Mouse (Mus musculus) lung, postnatal 25 days (tissue): ENCODE results near the gene Ahcyl2.

Source experiments
- DNase-seq: peaks from one replicate; pipeline ENCODE4 v3.0.0; 2022; ENCODE audit warnings: low spot score

Gene Ahcyl2

GRCm38 (mm10) chr6:29914136-29914535 is 146.3 kb downstream of the Ahcyl2 start:
- DNase-seq, result no peak

DNA sequence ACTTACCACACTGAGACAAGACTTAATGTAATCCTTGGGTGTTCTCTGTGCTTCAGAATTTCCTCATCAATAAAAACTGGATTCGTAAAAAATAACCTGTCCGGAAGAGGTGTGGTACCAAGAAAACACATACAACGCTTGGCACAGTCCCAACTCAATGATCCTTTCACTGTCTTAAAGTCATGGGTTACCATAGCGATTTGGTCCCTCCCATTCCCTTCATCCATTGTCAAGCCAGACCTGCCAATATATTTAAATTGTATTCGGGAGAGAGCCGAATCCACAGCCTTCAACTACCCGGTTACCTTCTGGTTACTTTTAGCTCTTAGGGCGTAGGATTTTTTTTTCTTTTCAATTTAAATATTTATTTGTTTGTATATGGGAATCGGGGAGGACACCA is 148.0 kb downstream of the Ahcyl2 start:
- no peak for DNase-seq

DNA sequence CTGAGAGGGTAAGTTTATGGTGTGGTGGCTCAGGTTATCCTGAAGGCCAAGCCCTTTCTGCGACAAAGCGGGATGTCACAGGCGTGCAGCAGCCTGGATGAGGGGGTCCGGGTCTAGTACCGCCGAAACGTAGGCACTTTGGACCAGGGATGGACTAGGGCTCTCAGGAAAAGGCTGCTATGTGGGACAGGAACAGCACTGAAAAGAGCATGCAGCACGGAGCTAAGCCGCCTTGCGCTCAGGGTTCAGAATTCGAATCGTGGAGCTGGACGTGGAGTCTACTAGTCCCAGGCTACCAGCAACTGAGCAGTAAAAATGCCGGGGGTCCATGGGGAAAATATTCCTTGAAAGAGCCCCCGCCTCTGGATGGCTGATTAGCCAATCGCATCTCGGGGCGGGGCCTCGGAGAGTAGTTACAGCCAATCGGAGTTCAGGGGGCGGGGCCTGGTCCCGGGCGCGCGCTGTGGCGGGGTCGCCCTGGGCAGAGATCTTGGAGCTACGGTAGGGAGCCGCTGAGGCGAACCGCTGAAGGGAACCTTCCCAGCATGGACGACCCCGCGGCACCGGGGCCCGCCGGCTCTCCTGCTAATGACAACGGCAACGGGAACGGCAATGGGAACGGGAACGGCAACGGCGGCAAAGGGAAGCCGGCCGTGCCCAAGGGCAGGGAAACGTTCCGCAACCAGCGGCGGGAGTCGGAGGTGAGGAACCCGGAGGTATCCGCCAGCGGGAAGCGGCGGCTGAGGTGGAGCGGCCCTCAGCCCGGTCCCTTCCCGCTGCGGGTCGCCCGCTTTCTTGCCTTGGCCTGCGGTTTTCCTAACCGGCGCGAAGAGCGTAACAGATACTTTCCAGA is 148.9 kb downstream of the Ahcyl2 start, which contains the start of gene Strip2:
Gene Strip2 (plus strand): TSS at position 483 of the 853 bp plus-strand sequence.
- peak; percentile 91 for DNase-seq

- no peak for DNase-seq
Measured at GRCm38 (mm10) chr6:29917383-29917720, 149.5 kb downstream of the Ahcyl2 start.

DNA sequence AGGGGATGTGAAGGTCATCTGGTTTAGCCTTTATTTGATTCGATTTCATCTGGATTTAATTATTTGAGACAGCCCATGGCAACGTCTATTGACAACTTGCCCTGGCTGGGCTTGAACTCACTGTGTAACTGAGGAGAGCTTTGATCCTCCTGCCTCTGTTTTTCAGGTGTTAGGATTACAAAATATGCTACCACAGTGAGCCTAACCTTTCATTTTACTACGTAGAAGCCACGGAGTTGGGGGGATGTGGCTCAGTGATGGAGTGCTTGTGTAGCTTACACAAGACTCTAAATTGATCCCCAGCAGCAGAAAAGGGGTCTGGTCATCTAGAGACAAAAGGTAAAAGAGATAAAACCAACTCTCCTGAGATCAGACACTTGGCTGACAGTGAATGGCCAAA is 150.1 kb downstream of the Ahcyl2 start:
- no peak for DNase-seq

- DNase-seq, result no peak
Measured at GRCm38 (mm10) chr6:29923501-29923900, 155.7 kb downstream of the Ahcyl2 start.

GRCm38 (mm10) chr6:29925594-29926219 is 157.9 kb downstream of the Ahcyl2 start:
- DNase-seq, result no peak

DNA sequence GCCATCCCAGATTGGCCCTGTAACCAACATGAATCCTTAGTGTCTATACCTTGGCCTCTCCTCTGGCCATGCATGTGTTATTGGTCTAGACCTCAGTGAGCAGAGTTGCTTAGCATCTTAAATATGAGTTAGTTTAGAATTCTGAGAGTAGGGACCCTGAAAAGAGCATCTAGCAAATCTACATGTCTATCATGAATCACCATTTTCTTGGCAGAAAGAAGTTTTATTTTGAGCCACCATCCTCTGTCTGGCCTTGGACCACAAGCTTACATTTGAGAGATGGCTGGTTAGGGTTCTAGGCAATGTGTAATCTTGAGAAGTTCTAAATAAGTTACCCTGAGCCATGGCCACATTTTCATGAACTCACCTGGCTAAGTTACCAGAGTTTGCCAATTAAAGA is 162.3 kb downstream of the Ahcyl2 start:
- no peak for DNase-seq

DNA sequence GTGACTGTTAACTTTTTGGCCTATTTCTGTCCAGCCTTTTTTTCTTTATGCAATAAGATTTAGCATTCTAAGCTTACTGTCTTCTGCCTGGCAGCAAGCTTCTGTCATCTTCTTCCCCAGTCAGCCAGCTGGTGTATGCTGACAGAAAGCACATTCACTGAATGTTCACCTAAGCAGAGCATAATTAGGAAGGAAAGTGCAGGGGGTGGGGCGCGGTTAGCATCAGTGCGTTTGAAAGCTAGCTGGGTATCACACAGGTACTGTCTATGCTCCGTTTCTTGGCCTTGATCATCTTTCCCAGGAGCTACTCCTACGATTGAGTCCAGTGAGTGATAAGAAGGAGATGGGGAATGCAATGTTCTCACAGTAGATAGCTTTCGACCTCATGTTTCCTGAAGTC is 162.9 kb downstream of the Ahcyl2 start:
- DNase-seq, result no peak

DNA sequence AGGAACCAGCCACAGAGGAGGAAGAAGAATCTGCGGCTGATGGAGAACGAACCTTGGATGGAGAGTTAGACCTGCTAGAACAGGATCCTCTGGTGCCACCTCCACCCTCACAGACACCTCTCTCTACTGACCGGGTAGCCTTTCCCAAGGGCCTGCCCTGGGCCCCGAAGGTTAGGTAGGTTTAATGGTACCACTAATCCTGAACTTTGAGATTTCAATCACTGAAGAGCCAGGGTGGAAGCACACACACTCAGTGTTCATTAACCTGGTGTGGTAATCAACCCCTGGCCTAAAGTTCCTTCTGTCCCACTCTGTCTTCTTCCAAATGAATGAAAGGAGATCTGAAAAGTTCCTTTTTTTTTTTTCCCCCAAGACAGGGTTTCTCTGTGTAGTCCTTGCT is 163.4 kb downstream of the Ahcyl2 start:
- DNase-seq, result no peak

DNA sequence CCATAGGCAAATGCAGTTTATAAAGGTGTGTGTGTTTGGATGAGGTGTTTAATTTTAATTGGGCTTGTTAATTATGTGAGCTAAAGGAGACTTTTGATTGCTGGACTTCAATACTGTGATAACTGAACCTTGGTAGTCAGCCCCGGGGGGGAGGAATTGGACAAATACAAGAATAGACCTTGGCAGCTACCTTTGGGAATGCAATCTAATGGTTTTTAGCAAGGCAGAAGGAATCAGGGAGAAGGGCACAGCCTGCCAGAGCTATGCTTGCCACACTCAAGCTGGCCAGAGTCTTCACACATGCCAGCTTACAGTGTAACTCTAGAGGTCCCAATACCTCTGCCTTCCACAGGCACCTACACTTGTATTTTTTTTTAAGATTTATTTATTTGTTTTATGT is 167.9 kb downstream of the Ahcyl2 start:
- no peak for DNase-seq

GRCm38 (mm10) chr6:29940428-29940827 is 172.6 kb downstream of the Ahcyl2 start:
- peak; percentile 32 for DNase-seq

DNA sequence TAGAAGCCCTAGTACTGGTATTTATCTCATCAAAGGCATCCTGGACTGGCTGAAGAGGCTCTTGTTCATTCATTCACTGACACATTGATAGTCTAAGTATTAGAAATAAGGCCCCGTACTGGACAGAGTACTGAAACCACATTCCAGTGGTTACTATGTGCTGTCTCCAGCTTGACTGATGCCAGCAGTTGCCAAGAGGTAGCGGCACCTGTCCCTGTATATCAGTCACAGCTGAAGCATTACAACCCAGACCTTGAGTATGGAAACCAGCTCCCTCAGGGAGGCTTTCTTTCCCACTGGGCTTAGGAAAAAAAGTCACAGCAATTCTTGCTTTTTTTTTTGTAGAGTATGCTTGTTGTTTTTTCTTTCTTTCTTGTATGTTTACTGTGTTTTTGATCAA is 173.2 kb downstream of the Ahcyl2 start:
- DNase-seq, result no peak

DNA sequence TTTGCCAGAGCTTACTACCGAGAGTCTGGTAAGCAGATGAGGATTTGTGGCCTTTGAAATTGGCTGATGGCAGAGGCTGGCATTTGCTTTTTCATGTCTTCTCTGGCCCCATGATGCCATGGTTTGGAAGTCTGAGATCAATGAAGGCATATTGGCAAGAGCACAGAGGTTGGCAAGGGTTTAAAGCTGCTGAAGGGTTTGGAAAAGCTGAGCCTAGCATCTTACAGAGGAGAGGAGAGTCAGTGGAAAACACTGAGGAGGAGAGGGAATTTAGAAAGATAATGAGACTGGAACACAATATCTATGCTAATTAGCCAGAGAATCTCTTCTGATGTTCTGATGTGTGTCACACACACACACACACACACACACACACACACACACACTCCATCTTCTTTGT is 176.7 kb downstream of the Ahcyl2 start:
- no peak for DNase-seq

DNA sequence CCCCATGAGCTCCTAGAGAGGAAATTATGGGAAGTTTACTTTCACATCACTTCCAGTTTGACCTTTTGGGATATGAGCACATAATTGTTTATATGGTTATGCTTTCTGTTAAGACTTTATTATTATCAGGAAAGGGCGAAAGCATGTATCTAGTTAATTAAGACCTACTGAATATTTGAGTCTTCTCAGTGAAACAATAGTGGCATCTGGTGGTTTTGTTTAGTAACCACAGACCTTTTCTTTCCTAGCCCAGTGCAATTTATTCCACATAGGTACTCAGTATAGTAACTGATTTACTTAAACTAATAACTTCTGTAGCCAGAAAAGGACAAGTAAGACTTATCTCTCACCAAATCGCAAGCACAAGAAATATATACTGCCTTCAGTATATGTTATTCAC is 178.8 kb downstream of the Ahcyl2 start:
- peak; percentile 7 for DNase-seq

GRCm38 (mm10) chr6:29947823-29948222 is 180.0 kb downstream of the Ahcyl2 start:
- no peak for DNase-seq

DNA sequence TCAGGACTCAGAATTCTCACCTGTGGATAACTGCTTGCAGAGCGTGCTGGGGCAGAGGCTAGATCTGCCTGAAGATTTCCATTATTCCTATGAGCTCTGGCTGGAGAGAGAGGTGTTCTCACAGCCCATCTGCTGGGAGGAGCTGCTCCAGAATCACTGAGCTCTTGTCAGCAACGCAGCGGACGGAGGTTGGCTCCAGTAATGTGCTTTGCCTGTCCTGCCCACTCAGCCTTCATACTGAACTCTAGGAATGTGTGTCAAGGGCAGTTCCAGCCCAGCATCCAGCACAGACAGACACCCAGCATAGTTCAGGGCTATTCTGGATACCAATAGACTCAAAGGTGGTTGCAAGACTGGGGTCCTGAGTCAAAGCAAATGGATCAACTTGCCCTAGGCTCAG is 188.9 kb downstream of the Ahcyl2 start:
- no peak for DNase-seq

GRCm38 (mm10) chr6:29958669-29959068 is 190.9 kb downstream of the Ahcyl2 start:
- DNase-seq, result no peak

- no peak for DNase-seq
Measured at GRCm38 (mm10) chr6:29961081-29961480, 193.3 kb downstream of the Ahcyl2 start.
